Mouse (Mus musculus): Measurements from ENCODE around the gene Atp6v0a1.

GRCm38 (mm10) chr11:101071810-101072428, 62.7 kb downstream of the Atp6v0a1 start:
- TF ChIP-seq POLR2A (IDR thresholded peaks at IDR 0.05; ENCODE audit: insufficient read depth, low read length) (no peak), CTCF (IDR thresholded peaks at IDR 0.05; ENCODE audit: low read depth, low read length) (no peak)
